Mouse (Mus musculus): ENCODE results near the gene Ddr2. TPM values are rescaled to one million over a fixed set of nuclear protein-coding genes. Genes with fewer than 3 reads are reported as not detected.
"Not testable (repeated sequence)": the region's sequence is repeated elsewhere in the genome, so short reads cannot be mapped to it uniquely, and the experiment has no call there.

Gene Ddr2
- total RNA-seq, 4 experiments from 2014 or later: 5.4 to 8.3 (median 6.5) TPM

DNA sequence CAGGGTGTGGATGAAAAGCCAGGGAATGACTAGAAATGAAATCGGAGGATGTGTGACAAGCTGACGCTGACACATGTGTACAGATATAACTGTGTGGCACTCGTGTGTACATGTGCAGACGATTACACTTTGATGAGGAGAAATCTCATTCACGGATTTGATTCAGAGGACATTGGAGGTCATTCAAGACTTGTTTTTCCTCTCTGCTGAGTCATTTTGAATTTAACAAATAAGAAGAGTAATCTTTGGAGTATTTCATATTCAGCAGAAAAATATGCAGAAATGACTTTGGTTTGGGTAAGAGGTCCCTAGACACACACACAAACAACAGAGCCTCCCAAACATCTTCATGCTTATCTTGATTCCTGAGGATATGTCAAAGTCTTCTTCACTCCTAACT is 67.6 kb downstream of the Ddr2 start:
- no peak for DNase-seq (ENCODE audit: low spot score in 2 of 2)

DNA sequence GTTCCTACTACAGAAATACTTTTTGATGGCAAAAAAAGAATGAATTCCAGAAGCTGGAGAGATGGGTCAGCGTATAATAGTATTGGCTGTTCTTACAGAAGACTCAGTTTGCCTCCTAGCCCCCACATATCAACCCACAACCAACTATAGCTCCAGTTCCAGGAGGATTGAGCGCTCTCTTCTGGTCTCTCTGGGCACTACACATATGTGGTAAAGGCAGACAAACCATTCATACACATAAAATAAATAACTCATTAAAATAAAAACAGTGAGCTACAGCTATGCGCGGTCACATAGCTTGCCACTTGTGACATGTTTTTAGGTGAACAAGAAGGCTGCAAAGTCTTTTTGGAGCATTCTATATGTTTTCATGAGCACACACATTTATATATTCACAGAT is 71.2 kb downstream of the Ddr2 start:
- no peak for DNase-seq (ENCODE audit: low spot score in 2 of 2)

DNA sequence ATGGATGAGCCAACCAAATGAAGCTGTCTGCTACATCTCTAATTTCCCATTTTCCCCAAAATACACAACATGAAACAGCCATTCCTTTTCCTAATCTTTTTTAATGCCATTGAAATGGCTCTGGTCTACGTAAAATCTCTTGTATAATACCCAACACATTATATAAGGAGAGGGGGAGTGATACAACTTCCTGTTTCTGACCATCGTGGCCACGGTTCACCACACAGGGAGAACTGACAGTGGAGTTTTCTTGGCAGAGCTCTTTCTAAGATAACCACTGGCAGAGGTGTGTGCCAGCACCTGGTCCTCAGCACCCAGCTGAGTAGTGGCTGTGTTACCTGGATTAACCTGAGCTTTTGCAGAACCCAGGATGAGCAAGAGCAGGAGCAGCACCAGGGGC is 75.0 kb downstream of the Ddr2 start:
- no peak for DNase-seq (ENCODE audit: low spot score in 2 of 2)

DNA sequence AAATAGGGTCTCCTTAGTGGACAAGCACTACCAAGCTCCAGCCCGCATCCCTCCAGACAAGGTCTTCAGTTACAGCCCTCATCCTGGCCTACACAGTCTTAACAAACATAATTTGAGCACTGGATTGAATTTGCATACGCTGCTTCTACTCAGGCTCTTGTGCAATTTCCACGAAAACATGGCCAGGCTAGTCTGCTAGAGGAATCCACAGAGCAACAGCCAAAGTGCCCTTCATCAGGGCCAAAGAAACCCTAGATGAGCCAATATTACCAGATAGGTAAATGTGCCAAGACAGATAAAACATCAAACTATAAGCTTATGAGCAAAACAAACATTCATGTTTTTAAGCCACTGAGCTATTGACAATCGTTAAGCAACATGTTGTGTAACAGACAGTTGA is 75.6 kb downstream of the Ddr2 start:
- no peak for DNase-seq (ENCODE audit: low spot score in 2 of 2)

DNA sequence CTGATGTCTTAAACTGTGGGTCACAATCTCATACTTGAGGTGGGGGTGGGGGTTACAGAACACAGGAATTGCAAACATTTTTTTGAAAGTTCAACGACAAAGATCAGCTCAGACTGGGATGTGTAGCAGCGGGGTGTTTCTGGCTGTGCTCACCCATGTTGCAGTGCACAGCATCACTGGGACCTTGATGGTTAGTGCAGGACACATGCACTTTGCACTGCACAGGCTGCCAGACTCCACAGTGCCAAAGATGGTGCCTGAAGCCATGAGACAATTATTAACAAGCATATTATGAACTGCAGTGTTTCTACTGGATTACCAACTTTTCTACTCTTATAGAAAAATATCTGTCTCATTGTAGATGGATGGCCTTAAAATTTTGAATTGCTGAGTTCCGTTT is 78.9 kb downstream of the Ddr2 start:
- DNase-seq (ENCODE audit: low spot score in 2 of 2): no peak

DNA sequence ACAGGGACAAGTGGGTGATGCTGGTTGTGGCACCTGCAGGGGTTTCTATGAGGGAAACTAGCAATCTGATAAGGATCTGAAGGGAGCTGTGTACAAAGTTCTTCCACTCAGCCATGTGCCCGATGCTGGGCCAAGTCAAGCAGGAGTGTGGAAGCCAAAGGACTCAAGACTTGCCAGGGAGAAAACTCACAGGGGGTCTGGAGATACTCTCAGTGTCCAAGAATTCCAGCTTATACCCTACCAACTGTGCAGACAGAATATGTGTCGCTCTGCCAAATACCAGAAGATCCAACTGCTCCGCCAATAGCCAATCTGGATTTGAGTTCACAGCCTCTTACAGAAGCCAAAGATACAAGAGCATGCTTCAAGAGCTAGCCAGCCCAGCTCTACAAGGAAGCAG is 95.8 kb downstream of the Ddr2 start:
- no peak for DNase-seq (ENCODE audit: low spot score in 2 of 2)

DNA sequence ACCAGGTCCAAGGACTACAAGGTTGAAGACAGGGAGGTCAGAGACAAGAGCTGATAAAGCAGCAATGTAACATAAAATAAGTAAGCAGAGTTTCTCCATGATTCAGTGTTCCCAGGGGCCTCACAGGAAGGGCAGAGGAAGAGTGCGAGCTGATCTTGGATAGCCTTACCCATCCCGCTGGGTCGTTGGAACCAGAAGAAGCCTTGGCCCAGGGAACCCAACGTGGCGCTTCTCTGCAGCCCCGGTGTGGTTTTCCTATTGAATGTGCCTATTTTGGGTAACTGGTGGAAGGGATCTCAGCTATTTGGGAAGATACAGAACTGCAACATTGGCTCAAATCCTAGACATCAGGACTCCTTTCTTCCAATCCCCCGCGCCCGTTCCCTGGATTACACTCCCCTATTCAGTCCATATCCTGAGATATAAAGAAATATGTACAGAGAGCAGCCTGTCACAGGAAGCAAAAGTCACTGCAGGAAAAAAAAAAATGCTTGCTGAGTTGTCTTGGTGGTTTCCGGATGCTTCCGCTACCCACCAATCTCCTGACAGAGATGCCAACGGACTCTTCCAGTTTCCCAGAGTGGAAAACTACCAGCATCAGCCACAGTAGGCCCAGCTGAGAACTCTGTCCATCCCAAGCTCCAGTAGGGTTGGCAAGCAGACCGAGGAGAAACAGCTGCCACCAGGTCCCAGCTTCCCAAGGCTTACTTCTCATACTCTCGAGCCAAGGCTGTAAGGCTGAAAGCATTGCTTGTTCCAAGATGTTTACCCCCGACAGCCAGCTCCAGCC is 99.7 kb downstream of the Ddr2 start:
- DNase-seq (ENCODE audit: low spot score in 2 of 2): no peak

DNA sequence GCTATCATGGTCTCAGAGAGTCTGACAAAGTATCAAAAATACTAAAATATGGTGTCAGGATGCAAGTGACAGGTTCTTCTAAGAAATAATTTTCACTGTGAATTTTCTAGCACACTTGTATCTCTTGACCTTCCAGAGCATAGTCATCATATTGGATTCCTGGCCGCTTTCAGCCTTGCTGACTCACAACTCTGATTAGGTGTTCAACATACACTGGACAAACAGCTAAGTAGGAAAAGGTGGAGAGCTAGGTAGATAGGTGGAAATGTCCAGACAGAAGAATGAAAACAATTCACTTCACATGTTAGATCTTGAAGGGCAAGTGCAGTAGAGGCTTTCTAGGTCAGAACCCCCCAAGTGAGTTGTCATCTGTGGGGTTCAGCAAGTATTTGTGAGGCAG is 101.3 kb downstream of the Ddr2 start:
- DNase-seq (ENCODE audit: low spot score in 2 of 2): no peak

DNA sequence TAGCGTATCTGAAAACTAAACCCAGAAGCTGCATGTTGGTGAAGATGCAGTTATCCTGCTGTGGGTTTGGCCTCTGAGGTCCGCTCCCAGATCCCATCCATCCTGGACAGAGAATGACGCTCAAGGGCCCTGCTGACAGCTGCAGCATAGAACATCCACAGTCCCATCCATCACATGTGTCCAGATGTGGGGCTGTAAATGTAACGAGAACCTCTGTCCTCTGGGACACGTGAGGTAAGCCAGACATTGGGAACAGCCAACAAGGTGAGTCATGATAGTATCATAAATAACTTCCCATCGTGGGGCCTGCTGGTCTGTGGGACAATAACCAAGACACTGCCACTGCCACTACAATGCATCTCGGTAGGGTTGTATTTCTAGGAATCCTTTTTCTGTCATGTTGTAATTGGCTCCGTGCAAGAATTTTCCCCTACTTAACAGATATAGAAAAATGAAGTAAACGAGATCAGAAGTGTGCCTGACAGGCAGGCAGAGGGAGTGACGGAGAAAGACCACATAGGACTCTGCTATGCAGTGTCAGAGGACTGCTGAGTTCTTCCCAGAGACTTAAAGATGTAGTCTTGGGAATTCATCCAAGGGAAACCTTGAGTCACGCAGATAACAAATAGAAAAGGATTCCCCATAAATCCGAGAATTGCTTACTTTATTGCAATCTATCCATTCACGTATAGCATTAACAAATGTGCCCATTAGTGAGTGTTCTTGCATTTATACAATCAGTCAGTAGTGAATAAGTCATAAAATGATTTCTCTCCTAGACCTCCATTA is 101.9 kb downstream of the Ddr2 start:
- no peak for DNase-seq (ENCODE audit: low spot score in 2 of 2)

DNA sequence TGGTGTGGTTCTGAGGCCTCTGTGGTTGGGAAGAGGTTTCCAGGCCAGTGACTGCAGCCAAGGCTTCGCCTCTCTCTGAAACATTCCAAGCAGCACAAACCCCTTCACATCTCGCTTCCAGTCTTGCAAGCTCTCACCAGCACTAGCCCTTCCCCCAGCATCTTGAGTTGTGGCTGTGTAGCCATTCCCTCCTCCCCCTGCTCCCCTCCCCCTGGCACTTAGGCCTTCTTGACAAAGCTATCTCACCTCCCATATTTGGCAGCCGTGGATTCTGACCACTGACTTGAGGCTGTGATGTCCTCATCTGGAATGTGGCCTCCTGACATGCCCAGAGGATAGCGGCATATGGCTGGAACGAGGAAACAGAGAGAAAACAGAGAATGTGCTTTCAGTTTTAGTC is 104.0 kb downstream of the Ddr2 start:
- DNase-seq (ENCODE audit: low spot score in 2 of 2): no peak

DNA sequence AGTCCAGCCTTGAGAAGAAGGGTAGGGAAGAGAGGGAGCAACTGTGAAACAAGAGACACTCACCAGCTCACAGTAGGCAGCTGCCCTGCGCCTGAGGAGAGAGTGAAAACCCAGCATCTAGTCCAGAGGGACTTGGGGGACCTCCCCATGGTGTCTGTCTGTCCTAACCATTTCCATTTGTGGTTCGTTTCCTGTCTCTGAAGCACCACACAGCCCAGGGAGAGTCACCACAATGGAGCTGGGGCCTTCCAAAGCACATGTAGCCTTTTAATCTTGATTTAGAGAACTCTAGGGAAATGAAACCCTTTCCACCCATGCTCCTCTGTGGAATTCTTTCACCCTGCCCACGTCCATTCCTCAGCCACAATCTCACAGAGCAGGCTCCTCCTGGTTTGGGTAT is 105.3 kb downstream of the Ddr2 start:
- DNase-seq (ENCODE audit: low spot score in 2 of 2): no peak

DNA sequence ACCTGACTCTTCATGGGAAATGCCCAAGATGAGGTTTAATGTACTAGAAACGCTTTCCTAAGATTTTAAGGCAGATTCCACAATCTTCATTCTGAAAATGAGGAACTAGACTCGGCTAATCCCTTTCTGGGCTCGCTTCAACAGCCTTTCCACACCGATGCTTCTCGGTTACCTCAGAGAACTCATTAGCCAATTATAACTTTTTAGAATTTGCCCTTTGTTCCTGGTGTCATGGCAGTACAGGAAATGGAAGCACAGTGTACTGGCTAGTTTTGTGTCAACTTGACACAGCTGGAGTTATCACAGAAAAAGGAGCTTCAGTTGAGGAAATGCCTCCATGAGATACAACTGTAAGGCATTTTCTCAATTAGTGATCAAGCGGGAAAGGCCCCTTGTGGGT is 116.7 kb downstream of the Ddr2 start:
- DNase-seq (ENCODE audit: low spot score in 2 of 2): not testable (repeated sequence)

DNA sequence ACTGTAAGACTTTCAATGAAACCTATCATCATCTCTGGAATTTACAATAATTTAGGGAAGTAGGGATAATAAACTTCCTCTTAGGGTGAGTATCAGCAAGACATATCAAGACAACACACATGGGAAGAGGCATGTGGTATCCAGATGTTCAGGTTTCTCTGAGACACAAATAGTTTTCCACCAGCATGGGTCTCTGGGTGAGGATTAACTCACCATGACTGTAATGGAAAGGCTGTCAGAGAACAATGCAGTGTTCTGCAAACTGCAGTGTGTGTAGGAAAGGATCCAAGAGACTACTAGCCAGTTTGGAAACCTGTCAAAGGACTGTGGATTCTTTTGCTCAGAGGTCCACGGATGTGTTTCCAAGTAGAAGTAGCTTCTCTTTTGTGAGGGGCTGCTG is 124.4 kb downstream of the Ddr2 start:
- no peak for DNase-seq (ENCODE audit: low spot score in 2 of 2)

DNA sequence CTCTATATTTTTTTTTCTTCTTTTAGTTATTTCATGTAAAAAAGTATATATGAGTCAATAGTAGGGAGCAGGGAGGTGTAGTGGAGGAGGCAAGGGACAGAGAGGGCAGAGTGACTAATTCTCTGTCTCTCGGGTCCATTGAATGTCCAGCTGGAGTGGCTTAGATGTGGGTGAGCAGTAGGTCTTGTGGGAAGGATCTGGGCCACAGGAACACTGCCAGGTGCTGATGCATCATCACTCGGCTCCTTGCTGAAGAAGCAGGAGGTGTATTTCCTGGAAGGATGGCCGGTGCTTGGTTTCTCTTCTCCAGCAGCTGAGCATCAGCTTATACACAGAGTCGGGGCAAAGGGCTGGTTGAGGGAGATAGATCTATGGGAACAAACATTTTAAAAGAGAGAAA is 132.9 kb downstream of the Ddr2 start:
- no peak for DNase-seq (ENCODE audit: low spot score in 2 of 2)

DNA sequence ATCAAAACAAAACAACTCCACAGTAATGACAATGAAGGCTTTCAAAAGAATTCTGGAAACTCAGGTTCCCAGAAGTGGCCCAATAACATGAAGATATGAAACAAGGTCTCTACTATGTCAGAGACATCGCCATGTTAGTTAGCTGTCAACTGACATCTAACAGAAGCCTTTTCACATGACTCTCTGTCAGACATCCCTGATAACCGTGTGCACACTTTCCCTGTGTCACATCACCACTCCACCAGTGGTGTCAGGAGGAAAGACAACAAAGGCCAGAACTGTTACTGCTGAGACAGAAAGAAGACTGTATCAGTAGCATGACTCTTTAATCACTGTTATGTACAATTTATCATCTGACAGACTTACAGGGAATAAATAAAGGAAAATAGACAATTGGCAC is 138.6 kb downstream of the Ddr2 start:
- DNase-seq (ENCODE audit: low spot score in 2 of 2): no peak

DNA sequence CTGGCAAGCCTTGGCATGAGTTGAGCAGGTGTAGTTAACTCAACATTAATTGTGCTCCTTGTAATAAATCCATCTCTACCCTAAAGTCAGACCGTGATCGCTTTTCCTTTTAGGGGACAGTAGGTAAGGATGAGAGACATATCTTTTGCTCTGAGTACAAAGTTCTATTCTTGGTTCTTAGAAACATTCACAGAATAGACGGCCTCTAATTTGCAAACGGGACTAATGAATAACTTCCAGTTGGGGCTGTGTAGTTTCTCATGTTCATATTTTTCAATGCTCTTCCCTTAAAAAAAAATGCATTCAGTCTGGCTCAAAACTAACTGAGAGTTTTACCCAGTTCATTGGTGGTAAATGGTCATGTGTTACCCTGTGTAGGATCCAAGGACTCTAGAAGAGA is 139.6 kb downstream of the Ddr2 start:
- no peak for DNase-seq (ENCODE audit: low spot score in 2 of 2)

DNA sequence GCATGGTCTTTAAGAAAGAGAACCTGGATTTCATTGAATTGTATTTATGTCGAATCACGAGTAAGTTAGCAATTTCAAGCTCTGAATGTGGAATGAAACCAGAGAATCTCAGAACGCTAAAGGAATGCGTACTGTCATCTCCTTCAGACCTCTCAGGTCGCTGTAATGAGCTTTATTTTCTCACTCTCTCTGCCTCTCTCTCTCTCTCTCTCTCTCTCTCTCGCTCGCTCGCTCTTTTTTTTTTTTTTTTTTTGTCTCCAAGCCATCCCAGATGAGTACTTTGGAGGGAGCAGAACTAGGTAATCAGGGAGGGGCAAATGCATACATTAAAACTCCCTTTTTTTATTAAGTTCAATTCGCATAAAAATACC is 141.1 kb downstream of the Ddr2 start:
- no peak for DNase-seq (ENCODE audit: low spot score in 2 of 2)

DNA sequence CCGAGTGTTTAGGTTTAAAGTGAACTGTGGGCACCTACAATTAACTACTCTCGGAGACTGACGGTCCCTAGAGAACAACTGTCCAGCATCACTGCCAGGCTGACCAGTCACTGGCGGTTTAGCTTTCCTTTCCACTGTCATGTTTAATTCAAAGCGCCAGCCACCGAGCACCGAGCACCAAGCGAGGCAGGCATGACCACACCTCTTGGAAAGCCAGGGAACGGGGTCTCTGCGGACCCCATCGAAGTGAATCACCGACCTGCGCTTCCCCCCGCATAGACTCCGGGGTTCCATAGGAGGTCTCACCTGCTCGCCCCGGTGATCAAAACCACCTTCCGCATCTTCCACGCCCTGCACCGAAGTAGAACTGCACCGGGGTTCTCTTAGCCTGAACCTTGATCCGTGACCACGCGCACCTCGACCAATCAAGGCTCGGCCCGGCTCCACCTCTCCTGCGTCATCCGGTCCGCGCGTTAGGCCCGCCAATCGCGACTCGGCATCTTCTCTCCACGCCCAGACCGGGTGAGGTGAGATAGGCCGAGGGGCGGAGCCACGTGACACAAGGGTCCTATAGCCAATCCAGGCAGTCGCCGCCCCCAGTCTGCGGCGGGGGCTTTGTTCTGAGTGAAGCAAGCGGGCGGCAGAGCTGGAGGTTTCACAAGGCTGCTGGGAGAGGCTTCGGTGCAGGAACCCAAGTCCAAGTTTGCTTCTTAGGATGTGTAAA is 141.6 kb downstream of the Ddr2 start, which contains the start of gene Hsd17b7:
TSS of gene Hsd17b7 (minus strand) at position 450 of the 724 bp plus-strand sequence.
- DNase-seq (ENCODE audit: low spot score in 2 of 2): peak; percentile 92 to 99

DNA sequence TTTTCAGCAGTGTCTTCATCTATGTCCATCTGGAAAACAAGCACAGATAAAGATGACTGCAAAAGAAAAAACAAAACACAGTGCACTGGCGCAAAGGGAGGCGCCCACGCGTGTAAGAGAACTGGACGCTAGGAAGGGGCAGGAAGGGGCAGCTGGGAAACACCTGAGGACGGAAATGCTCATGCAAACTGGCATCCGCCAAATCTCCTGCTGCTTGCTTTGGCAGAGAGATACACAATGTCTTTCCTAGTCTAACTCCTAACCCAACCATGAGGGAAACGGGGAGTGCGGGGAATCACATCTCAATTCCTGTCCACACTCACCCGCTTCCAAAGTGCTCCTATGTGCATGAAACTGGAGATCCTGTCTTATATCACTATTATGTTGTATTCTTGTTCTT is 157.5 kb downstream of the Ddr2 start:
- DNase-seq (ENCODE audit: low spot score in 2 of 2): no peak

DNA sequence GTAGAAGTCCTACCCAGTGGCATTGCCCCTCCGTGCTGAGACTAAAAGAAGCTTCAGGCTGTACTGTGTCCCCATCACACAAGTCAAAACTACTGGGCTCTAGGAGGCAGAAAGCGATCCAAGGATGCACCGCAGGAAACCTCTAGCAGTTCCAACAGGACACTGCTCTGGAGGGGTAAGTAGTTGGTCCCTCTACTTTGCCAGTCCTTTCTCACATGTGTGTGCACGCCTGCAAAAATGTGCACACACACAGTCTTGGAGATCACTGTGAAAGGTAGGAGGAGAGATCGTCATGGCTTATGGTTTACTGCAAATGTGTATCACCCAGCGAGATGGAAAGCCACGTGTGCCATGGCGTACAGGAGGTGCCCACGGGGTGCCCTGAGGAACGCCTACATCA is 157.9 kb downstream of the Ddr2 start:
- DNase-seq (ENCODE audit: low spot score in 2 of 2): no peak

DNA sequence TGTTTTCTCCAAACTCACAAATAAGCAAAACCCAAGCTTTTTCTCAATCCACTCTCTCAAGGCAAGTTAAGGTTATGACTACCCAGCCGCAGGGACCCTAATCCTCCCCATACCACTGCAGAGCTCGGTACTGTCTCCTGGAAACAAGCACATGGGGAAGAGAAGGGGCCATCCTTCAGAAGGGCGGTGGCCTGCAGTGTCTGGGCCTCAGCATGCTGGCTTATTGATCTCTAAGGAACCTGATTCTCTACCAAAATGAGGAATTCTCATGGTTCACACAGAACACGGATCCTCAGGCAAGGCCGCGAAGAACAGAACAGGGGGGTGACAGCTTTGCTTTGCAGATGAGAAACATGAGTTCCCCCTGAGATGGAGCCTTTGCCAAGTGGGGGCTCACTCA is 159.0 kb downstream of the Ddr2 start:
- DNase-seq (ENCODE audit: low spot score in 2 of 2): no peak

DNA sequence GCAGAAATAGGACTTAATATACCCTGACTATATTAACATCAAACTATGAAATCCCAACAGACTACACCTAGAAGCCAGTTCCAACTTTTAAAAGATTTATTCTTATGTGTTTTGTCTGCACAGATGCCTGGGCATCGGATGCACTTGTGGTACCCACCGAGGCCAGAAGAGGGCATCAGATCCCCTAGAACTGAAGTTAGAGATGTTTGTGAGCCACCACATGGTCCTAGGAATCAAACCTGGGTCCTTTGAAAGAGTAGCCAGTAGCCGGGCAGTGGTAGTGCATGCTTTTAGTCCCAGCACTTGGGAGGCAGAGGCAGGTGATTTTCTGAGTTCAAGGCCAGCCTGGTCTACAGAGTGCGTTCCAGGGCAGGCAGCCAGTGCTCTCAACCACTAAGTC is 159.9 kb downstream of the Ddr2 start:
- no peak for DNase-seq (ENCODE audit: low spot score in 2 of 2)
